Mouse (Mus musculus): ENCODE measurements around the gene Ripor1.

GRCm38 (mm10) chr8:105574741-105575140, 30.3 kb upstream of the Ripor1 start:
- TF ChIP-seq TAL1 (IDR thresholded peaks at IDR 0.05; ENCODE audit: low read length): no peak
- TF ChIP-seq GATA1 (IDR thresholded peaks at IDR 0.05; ENCODE audit: low read length): no peak
